Mouse (Mus musculus) neural tube, embryonic 13.5 days (tissue): ENCODE measurements at regions not wholly inside any gene's neighbourhood (a gene's known extent, or its start where the extent isn't known, plus 50 kb on each side); places are given as distances from the start of the nearest gene placed in this dataset.

ENCODE experiments used
- ATAC-seq: fragments of 200-750 bp; cut with Nextera tagmentation; 2 replicates; pipeline ENCODE4 v1.8.0; 2017; ENCODE audit warnings: low read depth, mild to moderate bottlenecking, moderate TSS enrichment, moderate library complexity
- H3K27ac ChIP-seq: fragments of 300-500 bp; sonication (generic); replicated peaks from 2 replicates; pipeline ENCODE4 v1.5.1; 2015; ENCODE audit warnings: moderate library complexity, mild to moderate bottlenecking, inconsistent platforms
- H3K27me3 ChIP-seq: fragments of 300-500 bp; sonication (generic); 2 replicates; pipeline ENCODE4 v1.6.1; 2015; ENCODE audit warnings: mild to moderate bottlenecking, inconsistent platforms
- H3K36me3 ChIP-seq: fragments of 300-500 bp; sonication (generic); 2 replicates; pipeline ENCODE4 v1.6.1; 2015; ENCODE audit warnings: mild to moderate bottlenecking, inconsistent platforms
- H3K4me1 ChIP-seq: fragments of 300-500 bp; sonication (generic); replicated peaks from 2 replicates; pipeline ENCODE4 v1.6.1; 2015; ENCODE audit warnings: inconsistent platforms
- H3K4me2 ChIP-seq: fragments of 300-500 bp; sonication (generic); 2 replicates; pipeline ENCODE4 v1.6.1; 2015; ENCODE audit warnings: inconsistent platforms, mild to moderate bottlenecking, moderate library complexity
- H3K4me3 ChIP-seq: fragments of 300-500 bp; sonication (generic); 2 replicates; pipeline ENCODE4 v1.5.1; 2015; ENCODE audit warnings: mild to moderate bottlenecking, inconsistent platforms
- H3K9ac ChIP-seq: fragments of 300-500 bp; sonication (generic); 2 replicates; pipeline ENCODE4 v1.6.1; 2015; ENCODE audit warnings: moderate library complexity, mild to moderate bottlenecking, inconsistent platforms
- H3K9me3 ChIP-seq: fragments of 300-500 bp; sonication (generic); 2 replicates; pipeline ENCODE4 v1.6.1; 2016; ENCODE audit warnings: inconsistent platforms
- WGBS: fragments of 180-500 bp; shearing (Covaris S2); methylation state at CpG from one replicate; pipeline ENCODE4 v1.1.7; 2015; 5-methylcytosine and 5-hydroxymethylcytosine counted together

- no peak for ATAC-seq
- whole genome bisulfite sequencing: 92% methylated on average over 9 of the region's 9 CpGs
- H3K4me3 ChIP-seq: no peak overlapping the region
- no peak overlapping the region for H3K27ac ChIP-seq
- no peaks in the 10 kb centered on the region for H3K27me3 ChIP-seq
- no peak overlapping the region for H3K9ac ChIP-seq
- no peaks in the 10 kb centered on the region for H3K9me3 ChIP-seq
- H3K4me1 ChIP-seq: peaks cover 8% of the 10 kb centered on the region
- H3K4me2 ChIP-seq: no peak overlapping the region
- H3K36me3 ChIP-seq: no peaks in the 10 kb centered on the region
These were observed 99.4 kb upstream of the Rreb1 start for GRCm38 (mm10) chr13:37678772-37679171.

- 44% methylated on average over 4 of the region's 4 CpGs for WGBS
- H3K9me3 ChIP-seq: no peaks in the 10 kb centered on the region
These were observed 97.2 kb upstream of the Rreb1 start for GRCm38 (mm10) chr13:37680837-37681619.

GRCm38 (mm10) chr13:37683045-37683679, 95.0 kb upstream of the Rreb1 start:
- Histone ChIP-seq H3K27me3 (no peaks in the 10 kb centered on the region), H3K36me3 (no peaks in the 10 kb centered on the region), H3K9ac (no peak overlapping the region), H3K4me2 (no peak overlapping the region), H3K4me3 (no peak overlapping the region), H3K27ac (no peak overlapping the region), H3K4me1 (peaks cover 8% of the 10 kb centered on the region), H3K9me3 (no peaks in the 10 kb centered on the region)
- 90% methylated on average over 6 of the region's 6 CpGs for WGBS
- ATAC-seq: no peak

More at GRCm38 (mm10) chr13:37680837-37681619, 97.2 kb upstream of the Rreb1 start:
- Histone ChIP-seq H3K4me1 (peaks cover 8% of the 10 kb centered on the region), H3K36me3 (no peaks in the 10 kb centered on the region), H3K27ac (no peak overlapping the region), H3K4me2 (no peak overlapping the region), H3K9ac (no peak overlapping the region), H3K27me3 (no peaks in the 10 kb centered on the region), H3K4me3 (no peak overlapping the region)
- ATAC-seq: peak; percentile 89

- H3K27ac ChIP-seq: no peak overlapping the region
These were observed 92.6 kb upstream of the Rreb1 start for GRCm38 (mm10) chr13:37685617-37686016.

GRCm38 (mm10) chr13:37686109-37686508, 92.1 kb upstream of the Rreb1 start:
- Histone ChIP-seq H3K36me3 (no peaks in the 10 kb centered on the region), H3K4me2 (no peak overlapping the region), H3K27ac (no peak overlapping the region), H3K9me3 (no peaks in the 10 kb centered on the region), H3K4me1 (peaks cover 2% of the 10 kb centered on the region; the same call in 1 of the 2 replicates), H3K4me3 (no peak overlapping the region), H3K27me3 (no peaks in the 10 kb centered on the region), H3K9ac (no peak overlapping the region)
- ATAC-seq: no peak
- 62% methylated on average over 2 of the region's 2 CpGs for WGBS

More at GRCm38 (mm10) chr13:37685617-37686016, 92.6 kb upstream of the Rreb1 start:
- Histone ChIP-seq H3K27me3 (no peaks in the 10 kb centered on the region), H3K4me1 (peaks cover 7% of the 10 kb centered on the region), H3K36me3 (no peaks in the 10 kb centered on the region), H3K9ac (no peak overlapping the region), H3K4me3 (no peak overlapping the region), H3K9me3 (no peaks in the 10 kb centered on the region), H3K4me2 (no peak overlapping the region)
- no peak for ATAC-seq
- 82% methylated on average over 2 of the region's 2 CpGs for WGBS

- Histone ChIP-seq H3K27me3 (no peaks in the 10 kb centered on the region), H3K4me3 (no peak overlapping the region), H3K4me1 (no peaks in the 10 kb centered on the region), H3K36me3 (no peaks in the 10 kb centered on the region), H3K9me3 (no peaks in the 10 kb centered on the region), H3K9ac (no peak overlapping the region), H3K27ac (no peak overlapping the region), H3K4me2 (no peak overlapping the region)
- WGBS: 83% methylated on average over 6 of the region's 6 CpGs
- no peak for ATAC-seq
These were observed 88.9 kb upstream of the Rreb1 start for GRCm38 (mm10) chr13:37689127-37689777.

GRCm38 (mm10) chr13:37691855-37692445, 86.2 kb upstream of the Rreb1 start:
- no peak for ATAC-seq

GRCm38 (mm10) chr13:37693617-37694016, 84.6 kb upstream of the Rreb1 start:
- no peaks in the 10 kb centered on the region for H3K4me1 ChIP-seq
- no peaks in the 10 kb centered on the region for H3K36me3 ChIP-seq
- no peak overlapping the region for H3K4me3 ChIP-seq
- H3K4me2 ChIP-seq: no peak overlapping the region
- no peaks in the 10 kb centered on the region for H3K27me3 ChIP-seq
- ATAC-seq: no peak
- H3K9ac ChIP-seq: no peak overlapping the region
- no peaks in the 10 kb centered on the region for H3K9me3 ChIP-seq
- no peak overlapping the region for H3K27ac ChIP-seq
- 90% methylated on average over 3 of the region's 3 CpGs for WGBS

More at GRCm38 (mm10) chr13:37691855-37692445, 86.2 kb upstream of the Rreb1 start:
- Histone ChIP-seq H3K4me2 (no peak overlapping the region), H3K36me3 (no peaks in the 10 kb centered on the region), H3K9ac (no peak overlapping the region), H3K9me3 (no peaks in the 10 kb centered on the region), H3K4me1 (no peaks in the 10 kb centered on the region), H3K27ac (no peak overlapping the region), H3K27me3 (no peaks in the 10 kb centered on the region), H3K4me3 (no peak overlapping the region)
- 94% methylated on average over 5 of the region's 5 CpGs for WGBS

- H3K36me3 ChIP-seq: no peaks in the 10 kb centered on the region
- no peak overlapping the region for H3K9ac ChIP-seq
- 73% methylated on average over 1 of the region's 1 CpGs for WGBS
- H3K4me2 ChIP-seq: no peak overlapping the region
- no peak overlapping the region for H3K27ac ChIP-seq
- H3K4me1 ChIP-seq: no peaks in the 10 kb centered on the region
- no peak for ATAC-seq
- no peaks in the 10 kb centered on the region for H3K27me3 ChIP-seq
- no peak overlapping the region for H3K4me3 ChIP-seq
- H3K9me3 ChIP-seq: no peaks in the 10 kb centered on the region
These were observed 73.7 kb upstream of the Rreb1 start for GRCm38 (mm10) chr13:37704475-37704874.

GRCm38 (mm10) chr13:37705482-37705881, 72.7 kb upstream of the Rreb1 start:
- Histone ChIP-seq H3K9ac (no peak overlapping the region), H3K27ac (no peak overlapping the region), H3K27me3 (no peaks in the 10 kb centered on the region), H3K4me1 (no peaks in the 10 kb centered on the region), H3K9me3 (no peaks in the 10 kb centered on the region), H3K4me3 (no peak overlapping the region), H3K36me3 (no peaks in the 10 kb centered on the region), H3K4me2 (no peak overlapping the region)
- no peak for ATAC-seq
- 89% methylated on average over 2 of the region's 2 CpGs for WGBS

GRCm38 (mm10) chr13:37710913-37711312, 67.3 kb upstream of the Rreb1 start:
- Histone ChIP-seq H3K27me3 (no peaks in the 10 kb centered on the region), H3K9ac (no peak overlapping the region), H3K27ac (no peak overlapping the region), H3K36me3 (no peaks in the 10 kb centered on the region), H3K4me3 (no peak overlapping the region), H3K9me3 (no peaks in the 10 kb centered on the region), H3K4me2 (no peak overlapping the region), H3K4me1 (no peaks in the 10 kb centered on the region)
- ATAC-seq: no peak
- 95% methylated on average over 5 of the region's 5 CpGs for WGBS

- Histone ChIP-seq H3K9me3 (no peaks in the 10 kb centered on the region), H3K27ac (no peak overlapping the region)
- 87% methylated on average over 4 of the region's 4 CpGs for WGBS
These were observed 65.2 kb upstream of the Rreb1 start for GRCm38 (mm10) chr13:37712908-37713496.

More at GRCm38 (mm10) chr13:37712908-37713496, 65.2 kb upstream of the Rreb1 start:
- ATAC-seq: no peak
- Histone ChIP-seq H3K4me1 (no peaks in the 10 kb centered on the region), H3K4me3 (no peak overlapping the region), H3K27me3 (no peaks in the 10 kb centered on the region), H3K9ac (no peak overlapping the region), H3K36me3 (no peaks in the 10 kb centered on the region), H3K4me2 (no peak overlapping the region)
